Mouse (Mus musculus) megakaryocyte-erythroid progenitor cell, adult 5-6 weeks (primary cell): ENCODE data around the gene Draxin. TPM values are rescaled to one million over a fixed set of nuclear protein-coding genes. Genes with fewer than 3 reads are reported as not detected.
A peak's percentile ranks its signal among the peaks of the same experiment; 100 is the strongest.

ENCODE experiments used
- ATAC-seq: replicated peaks from 2 replicates; pipeline ENCODE4 v1.8.0; 2016; ENCODE audit warnings: mild to moderate bottlenecking, inconsistent platforms; ENCODE audit not compliant: severe bottlenecking, poor library complexity, low FRiP score, low TSS enrichment
- total RNA-seq, 2 experiments: library from RNA; stranded (forward) in 1 of 2; stranded (reverse) in 1 of 2; fragments of 200-1000, 215-1000 nt in 1 of 2; fragments of >200 nt in 1 of 2; fragmentation: Nextera tagmentation in 1 of 2; gene quantifications; 2 replicates each; pipeline ENCODE4 v1.2.3; 2014 to 2017

Gene Draxin
- total RNA-seq, 2 experiments from 2014 or later = not detected

GRCm38 (mm10) chr4:148154006-148154405 is 23.5 kb upstream of the Draxin start:
- no peak for ATAC-seq

- no peak for ATAC-seq
These were observed 22.0 kb upstream of the Draxin start for GRCm38 (mm10) chr4:148152547-148152946.

- ATAC-seq = peak; percentile 95
These were observed 21.0 kb upstream of the Draxin start, which contains the start of gene Fbxo6 for GRCm38 (mm10) chr4:148151267-148152168. TSS of gene Fbxo6 (minus strand) at chr4:148152140.

- ATAC-seq = no peak
These were observed 20.4 kb upstream of the Draxin start for GRCm38 (mm10) chr4:148150953-148151266.

- ATAC-seq = no peak
These were observed 19.7 kb upstream of the Draxin start for GRCm38 (mm10) chr4:148150242-148150641.

- no peak for ATAC-seq
These were observed 19.0 kb upstream of the Draxin start for GRCm38 (mm10) chr4:148149540-148149939.

GRCm38 (mm10) chr4:148147714-148148113 is 17.2 kb upstream of the Draxin start:
- ATAC-seq = no peak

GRCm38 (mm10) chr4:148143721-148144120 is 13.2 kb upstream of the Draxin start:
- no peak for ATAC-seq

- peak; percentile 95 for ATAC-seq
These were observed 9.9 kb upstream of the Draxin start for GRCm38 (mm10) chr4:148140098-148141011.

- peak; percentile 48 for ATAC-seq
These were observed 9.2 kb upstream of the Draxin start for GRCm38 (mm10) chr4:148139767-148140097.

- ATAC-seq = no peak
These were observed 7.0 kb upstream of the Draxin start for GRCm38 (mm10) chr4:148137503-148137902.

GRCm38 (mm10) chr4:148134988-148135387 is 4.5 kb upstream of the Draxin start:
- no peak for ATAC-seq

- ATAC-seq = no peak; the same call in 1 of the 2 replicates
These were observed 1.1 kb upstream of the Draxin start for GRCm38 (mm10) chr4:148131497-148132081.

GRCm38 (mm10) chr4:148130133-148130532 is 365 bp downstream of the Draxin start, which contains the start of gene Mad2l2:
TSS of gene Mad2l2 (plus strand) at chr4:148130384.
- ATAC-seq = no peak

GRCm38 (mm10) chr4:148128672-148129071 is 1.8 kb downstream of the Draxin start:
- no peak for ATAC-seq

- ATAC-seq = no peak
These were observed 2.3 kb downstream of the Draxin start for GRCm38 (mm10) chr4:148128241-148128640.

GRCm38 (mm10) chr4:148122694-148123066 is 7.8 kb downstream of the Draxin start:
- no peak for ATAC-seq

GRCm38 (mm10) chr4:148121982-148122693 is 8.4 kb downstream of the Draxin start:
- no peak for ATAC-seq

- no peak for ATAC-seq
These were observed 9.1 kb downstream of the Draxin start for GRCm38 (mm10) chr4:148121362-148121761.
